Mouse (Mus musculus) liver, adult 2 months (tissue): ENCODE data around the gene Fam92b. TPM values are rescaled to one million over a fixed set of nuclear protein-coding genes. Genes with fewer than 3 reads are reported as not detected.

ENCODE experiments used
- DNase-seq: peaks from one replicate; pipeline ENCODE4 v3.0.0-alpha.2; 2011; ENCODE audit warnings: low read depth, low spot score; ENCODE audit errors: extremely low read depth
- H3K27ac ChIP-seq: fragments of 200-500 bp; replicated peaks from 2 replicates; pipeline ENCODE4 v1.5.1; 2012; ENCODE audit warnings: low read depth, mild to moderate bottlenecking, control low read depth, inconsistent platforms, low read length; ENCODE audit not compliant: insufficient read depth
- H3K27me3 ChIP-seq: fragments of 200-500 bp; 2 replicates; pipeline ENCODE4 v1.6.1; 2012; ENCODE audit warnings: mild to moderate bottlenecking, moderate library complexity, low read length, inconsistent platforms; ENCODE audit not compliant: control insufficient read depth, insufficient read depth
- H3K36me3 ChIP-seq: fragments of 200-500 bp; 2 replicates; pipeline ENCODE4 v1.6.1; 2012; ENCODE audit warnings: low read length, inconsistent platforms; ENCODE audit not compliant: control insufficient read depth, insufficient read depth
- H3K4me1 ChIP-seq: fragments of 200-500 bp; 2 replicates; pipeline ENCODE4 v1.6.1; 2011; ENCODE audit warnings: low read length; ENCODE audit not compliant: control insufficient read depth, insufficient read depth
- H3K4me3 ChIP-seq: fragments of 200-500 bp; 2 replicates; pipeline ENCODE4 v1.5.1; 2011; ENCODE audit warnings: low read depth, mild to moderate bottlenecking, control low read depth, low read length, moderate library complexity; ENCODE audit not compliant: insufficient read depth
- H3K79me2 ChIP-seq: fragments of 200-500 bp; 2 replicates; pipeline ENCODE4 v1.6.1; 2012; ENCODE audit warnings: inconsistent platforms, mild to moderate bottlenecking, low read length, moderate library complexity; ENCODE audit not compliant: control insufficient read depth, insufficient read depth
- H3K9ac ChIP-seq: fragments of 200-500 bp; 2 replicates; pipeline ENCODE4 v1.6.1; 2012; ENCODE audit warnings: low read depth, mild to moderate bottlenecking, control low read depth, inconsistent platforms, low read length
- CTCF ChIP-seq: fragments of 200-500 bp; IDR thresholded peaks from 2 replicates; pipeline ENCODE4 v1.5.1; 2011; ENCODE audit warnings: low read depth, low read length, control low read depth
- POLR2A ChIP-seq: fragments of 200-500 bp; IDR thresholded peaks from 2 replicates; pipeline ENCODE4 v1.6.1; 2011; ENCODE audit warnings: low read length, control low read depth; ENCODE audit not compliant: insufficient read depth; ENCODE audit errors: extremely low read depth
- WGBS: fragments of 180-500 bp; shearing (Covaris S2); methylation state at CpG from one replicate; pipeline ENCODE4 v1.1.7; 2018; 5-methylcytosine and 5-hydroxymethylcytosine counted together
- polyA plus RNA-seq: library from polyadenylated mRNA; depleted of rRNA; stranded (reverse); fragments of >200 nt; gene quantifications from 2 replicates; pipeline ENCODE4 v1.2.3, GENCODE M21; 2012
- total RNA-seq: library from RNA; depleted of rRNA; stranded (reverse); fragments of >200 nt; gene quantifications from 2 replicates; pipeline ENCODE4 v1.2.3, GENCODE M21; 2014

Gene Fam92b
- total and polyA plus RNA-seq, 2 experiments: not detected

- no peak for DNase-seq
- TF ChIP-seq POLR2A: no peak
- no peak for TF ChIP-seq CTCF
- no peak overlapping the region for H3K27ac ChIP-seq
- H3K27me3 ChIP-seq: no peaks in the 10 kb centered on the region
- H3K36me3 ChIP-seq: no peaks in the 10 kb centered on the region
- no peak overlapping the region for H3K9ac ChIP-seq
- H3K4me1 ChIP-seq: no peaks in the 10 kb centered on the region
- H3K79me2 ChIP-seq: no peaks in the 10 kb centered on the region
- 80% methylated on average over 8 of the region's 8 CpGs for WGBS
- no peak overlapping the region for H3K4me3 ChIP-seq
Observed at GRCm38 (mm10) chr8:120167136-120167535, 10.1 kb downstream of the Fam92b start.

GRCm38 (mm10) chr8:120164026-120164425, 13.2 kb downstream of the Fam92b start:
- Histone ChIP-seq H3K4me1 (no peaks in the 10 kb centered on the region), H3K27ac (no peak overlapping the region), H3K9ac (no peak overlapping the region), H3K27me3 (no peaks in the 10 kb centered on the region), H3K79me2 (no peaks in the 10 kb centered on the region), H3K4me3 (no peak overlapping the region), H3K36me3 (no peaks in the 10 kb centered on the region)
- DNase-seq: no peak
- 90% methylated on average over 5 of the region's 5 CpGs for WGBS
- TF ChIP-seq POLR2A (no peak), CTCF (no peak)

GRCm38 (mm10) chr8:120163376-120163775, 13.9 kb downstream of the Fam92b start:
- DNase-seq: no peak
- no peaks in the 10 kb centered on the region for H3K27me3 ChIP-seq
- 83% methylated on average over 8 of the region's 8 CpGs for WGBS
- no peak overlapping the region for H3K27ac ChIP-seq
- no peaks in the 10 kb centered on the region for H3K79me2 ChIP-seq
- H3K4me1 ChIP-seq: no peaks in the 10 kb centered on the region
- TF ChIP-seq POLR2A: no peak
- no peak for TF ChIP-seq CTCF
- no peak overlapping the region for H3K9ac ChIP-seq
- H3K4me3 ChIP-seq: no peak overlapping the region
- H3K36me3 ChIP-seq: no peaks in the 10 kb centered on the region

- TF ChIP-seq POLR2A (no peak), CTCF (no peak)
- 75% methylated on average over 5 of the region's 5 CpGs for WGBS
Observed at GRCm38 (mm10) chr8:120162404-120162752, 14.9 kb downstream of the Fam92b start.

GRCm38 (mm10) chr8:120161658-120162403, 15.4 kb downstream of the Fam92b start:
- Histone ChIP-seq H3K27me3 (no peaks in the 10 kb centered on the region), H3K36me3 (no peaks in the 10 kb centered on the region), H3K4me3 (no peak overlapping the region), H3K9ac (no peak overlapping the region), H3K79me2 (no peaks in the 10 kb centered on the region), H3K27ac (no peak overlapping the region), H3K4me1 (no peaks in the 10 kb centered on the region)
- TF ChIP-seq CTCF (no peak), POLR2A (no peak)
- no peak for DNase-seq
- 71% methylated on average over 16 of the region's 16 CpGs for WGBS

More at GRCm38 (mm10) chr8:120162404-120162752, 14.9 kb downstream of the Fam92b start:
- Histone ChIP-seq H3K4me3 (no peak overlapping the region), H3K9ac (no peak overlapping the region), H3K27me3 (no peaks in the 10 kb centered on the region), H3K36me3 (no peaks in the 10 kb centered on the region), H3K79me2 (no peaks in the 10 kb centered on the region), H3K27ac (no peak overlapping the region), H3K4me1 (no peaks in the 10 kb centered on the region)
- no peak for DNase-seq

GRCm38 (mm10) chr8:120160366-120160765, 16.9 kb downstream of the Fam92b start:
- Histone ChIP-seq H3K27me3 (no peaks in the 10 kb centered on the region), H3K4me3 (no peak overlapping the region), H3K27ac (no peak overlapping the region), H3K36me3 (no peaks in the 10 kb centered on the region), H3K4me1 (no peaks in the 10 kb centered on the region), H3K9ac (no peak overlapping the region), H3K79me2 (no peaks in the 10 kb centered on the region)
- DNase-seq: no peak
- WGBS: 89% methylated on average over 8 of the region's 8 CpGs
- TF ChIP-seq POLR2A (no peak), CTCF (no peak)
